Mouse (Mus musculus): ENCODE measurements around the gene Bcas2. TPM values are rescaled to one million over a fixed set of nuclear protein-coding genes. Genes with fewer than 3 reads are reported as not detected.
A peak's percentile ranks its signal among the peaks of the same experiment; 100 is the strongest.

Gene Bcas2
- polyA plus RNA-seq, 2 experiments, result 104 to 135 TPM

GRCm38 (mm10) chr3:103159232-103159900 is 12.1 kb upstream of the Bcas2 start:
- DNase-seq (ENCODE audit: low read depth in 3 of 3, low spot score in 3 of 3) (peak in 2 of 3 experiments; percentile 47 to 48), ATAC-seq (ENCODE audit: insufficient read depth) (peak; percentile 89)
- TF ChIP-seq CTCF (IDR thresholded peaks at IDR 0.05; ENCODE audit: low read depth) (no peak), EP300 (IDR thresholded peaks at IDR 0.05; ENCODE audit: low read depth) (no peak)
- peaks cover 60% of the 10 kb centered on the region for H3K36me3 ChIP-seq (replicated peaks; ENCODE audit: control insufficient read depth, insufficient read depth, low read depth)
- H3K9ac ChIP-seq (replicated peaks), result peak overlapping the region; percentile 27
- H3K4me3 ChIP-seq (ENCODE audit: insufficient read depth in 1 of 2, low read depth in 2 of 2, low read length in 2 of 2), result no peak overlapping the region
- peak overlapping the region; percentile 32; the same call in 1 of the 2 replicates for H3K4me2 ChIP-seq (ENCODE audit: low read depth)
- no peaks in the 10 kb centered on the region for H3K9me3 ChIP-seq (ENCODE audit: control insufficient read depth, low read length)
- peak overlapping the region; percentile 67 for H3K27ac ChIP-seq
- 9% methylated on average over 3 of the region's 3 CpGs for whole genome bisulfite sequencing (ENCODE audit: insufficient replicate concordance)
- H3K4me1 ChIP-seq (replicated peaks; ENCODE audit: control insufficient read depth in 2 of 2, insufficient read depth in 2 of 2, low read length in 1 of 2), result peaks cover 10 to 12% of the 10 kb centered on the region in 2 experiments
- no peaks in the 10 kb centered on the region for H3K27me3 ChIP-seq (ENCODE audit: control insufficient read depth, insufficient read depth, low read length)

- Histone ChIP-seq H3K27ac (no peak overlapping the region), H3K4me3 (ENCODE audit: insufficient read depth in 1 of 2, low read depth in 2 of 2, low read length in 2 of 2) (no peak overlapping the region), H3K36me3 (replicated peaks; ENCODE audit: control insufficient read depth, insufficient read depth, low read depth) (peaks cover 53% of the 10 kb centered on the region), H3K4me1 (replicated peaks; ENCODE audit: control insufficient read depth in 2 of 2, insufficient read depth in 2 of 2, low read length in 1 of 2) (peaks cover 5 to 13% of the 10 kb centered on the region in 2 experiments), H3K9ac (replicated peaks) (no peak overlapping the region), H3K9me3 (ENCODE audit: control insufficient read depth, low read length) (no peaks in the 10 kb centered on the region), H3K27me3 (ENCODE audit: control insufficient read depth, insufficient read depth, low read length) (no peaks in the 10 kb centered on the region), H3K4me2 (ENCODE audit: low read depth) (no peak overlapping the region)
- WGBS (ENCODE audit: insufficient replicate concordance), result 8% methylated on average over 4 of the region's 4 CpGs
- ATAC-seq (ENCODE audit: insufficient read depth), result no peak
- TF ChIP-seq EP300 (IDR thresholded peaks at IDR 0.05; ENCODE audit: low read depth), result no peak
- peak; percentile 81 for TF ChIP-seq CTCF (IDR thresholded peaks at IDR 0.05; ENCODE audit: low read depth)
- peak; percentile 72 to 78 (median 75) for DNase-seq (ENCODE audit: low read depth in 3 of 3, low spot score in 3 of 3)
Measured at GRCm38 (mm10) chr3:103169771-103170170, 1.7 kb upstream of the Bcas2 start.

GRCm38 (mm10) chr3:103172615-103173014 is 1.2 kb downstream of the Bcas2 start:
- Histone ChIP-seq H3K9ac (replicated peaks) (peak overlapping the region; percentile 95), H3K36me3 (replicated peaks; ENCODE audit: control insufficient read depth, insufficient read depth, low read depth) (peaks cover 52% of the 10 kb centered on the region), H3K9me3 (ENCODE audit: control insufficient read depth, low read length) (no peaks in the 10 kb centered on the region), H3K4me3 (ENCODE audit: insufficient read depth in 1 of 2, low read depth in 2 of 2, low read length in 2 of 2) (peak overlapping the region; percentile 91 to 93), H3K27me3 (ENCODE audit: control insufficient read depth, insufficient read depth, low read length) (no peaks in the 10 kb centered on the region), H3K4me1 (replicated peaks; ENCODE audit: control insufficient read depth in 2 of 2, insufficient read depth in 2 of 2, low read length in 1 of 2) (peaks cover 28 to 30% of the 10 kb centered on the region in 2 experiments), H3K4me2 (ENCODE audit: low read depth) (peak overlapping the region; percentile 96), H3K27ac (peak overlapping the region; percentile 46)
- 12% methylated on average over 5 of the region's 5 CpGs for WGBS (ENCODE audit: insufficient replicate concordance)
- TF ChIP-seq EP300 (IDR thresholded peaks at IDR 0.05; ENCODE audit: low read depth), result no peak
- TF ChIP-seq CTCF (IDR thresholded peaks at IDR 0.05; ENCODE audit: low read depth), result no peak
- ATAC-seq (ENCODE audit: insufficient read depth) (no peak), DNase-seq (ENCODE audit: low read depth in 3 of 3, low spot score in 3 of 3) (no peak)

- H3K27ac ChIP-seq, result peak overlapping the region; percentile 73
- peak overlapping the region; percentile 56 for H3K4me2 ChIP-seq (ENCODE audit: low read depth)
- H3K27me3 ChIP-seq (ENCODE audit: control insufficient read depth, insufficient read depth, low read length), result no peaks in the 10 kb centered on the region
- no peaks in the 10 kb centered on the region for H3K9me3 ChIP-seq (ENCODE audit: control insufficient read depth, low read length)
- TF ChIP-seq EP300 (IDR thresholded peaks at IDR 0.05; ENCODE audit: low read depth), result peak; percentile 99
- no peak for TF ChIP-seq CTCF (IDR thresholded peaks at IDR 0.05; ENCODE audit: low read depth)
- peak overlapping the region; percentile 40 for H3K9ac ChIP-seq (replicated peaks)
- H3K36me3 ChIP-seq (replicated peaks; ENCODE audit: control insufficient read depth, insufficient read depth, low read depth), result peaks cover 57% of the 10 kb centered on the region
- 14% methylated on average over 4 of the region's 4 CpGs for WGBS (ENCODE audit: insufficient replicate concordance)
- H3K4me1 ChIP-seq (replicated peaks; ENCODE audit: control insufficient read depth in 2 of 2, insufficient read depth in 2 of 2, low read length in 1 of 2), result peaks cover 24% of the 10 kb centered on the region in 2 experiments
- H3K4me3 ChIP-seq (ENCODE audit: insufficient read depth in 1 of 2, low read depth in 2 of 2, low read length in 2 of 2), result peak overlapping the region in 1 of 2 experiments; percentile 16; a peak in 2 of 4 replicates
- ATAC-seq (ENCODE audit: insufficient read depth) (peak; percentile 81), DNase-seq (ENCODE audit: low read depth in 3 of 3, low spot score in 3 of 3) (peak; percentile 59 to 74 (median 70))
Measured at GRCm38 (mm10) chr3:103176740-103177139, 5.3 kb downstream of the Bcas2 start.

DNA sequence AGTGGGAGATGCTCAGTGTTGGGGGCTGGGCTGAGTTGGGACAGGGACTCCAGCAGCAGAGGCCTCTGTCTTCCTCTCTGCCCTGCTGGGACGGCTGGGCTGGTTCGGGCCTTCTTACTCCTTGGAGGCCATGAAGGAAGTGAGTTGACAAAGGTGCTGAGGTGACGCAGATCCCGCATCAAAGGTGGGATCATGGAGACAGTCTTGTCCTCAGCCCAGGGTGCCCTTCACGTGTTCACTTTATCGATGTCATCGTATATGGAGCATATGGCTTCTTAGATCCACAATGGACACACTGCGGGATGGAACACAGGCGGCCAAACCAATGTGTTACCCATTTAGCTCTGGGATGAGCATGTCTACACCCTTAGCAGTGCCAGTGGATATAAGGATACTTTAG is 8.1 kb downstream of the Bcas2 start:
- DNase-seq (ENCODE audit: low read depth in 3 of 3, low spot score in 3 of 3) (no peak), ATAC-seq (ENCODE audit: insufficient read depth) (no peak)
- Histone ChIP-seq H3K27ac (no peak overlapping the region), H3K4me1 (replicated peaks; ENCODE audit: control insufficient read depth in 2 of 2, insufficient read depth in 2 of 2, low read length in 1 of 2) (peaks cover 18 to 24% of the 10 kb centered on the region in 2 experiments), H3K4me2 (ENCODE audit: low read depth) (no peak overlapping the region), H3K36me3 (replicated peaks; ENCODE audit: control insufficient read depth, insufficient read depth, low read depth) (peaks cover 45% of the 10 kb centered on the region), H3K4me3 (ENCODE audit: insufficient read depth in 1 of 2, low read depth in 2 of 2, low read length in 2 of 2) (no peak overlapping the region), H3K27me3 (ENCODE audit: control insufficient read depth, insufficient read depth, low read length) (no peaks in the 10 kb centered on the region), H3K9ac (replicated peaks) (no peak overlapping the region), H3K9me3 (ENCODE audit: control insufficient read depth, low read length) (no peaks in the 10 kb centered on the region)
- 91% methylated on average over 9 of the region's 9 CpGs for WGBS (ENCODE audit: insufficient replicate concordance)
- TF ChIP-seq EP300 (IDR thresholded peaks at IDR 0.05; ENCODE audit: low read depth) (no peak), CTCF (IDR thresholded peaks at IDR 0.05; ENCODE audit: low read depth) (no peak)

Measured in liver, embryonic 14.5 days (tissue).